Mouse (Mus musculus) forebrain, embryonic 11.5 days (tissue): Measurements from ENCODE around the gene Scaf4. TPM values are rescaled to one million over a fixed set of nuclear protein-coding genes. Genes with fewer than 3 reads are reported as not detected.

Experiments
- ATAC-seq: fragments of 200-750 bp; cut with Nextera tagmentation; replicated peaks from 2 replicates; pipeline ENCODE4 v1.8.0; 2017; ENCODE audit warnings: moderate TSS enrichment; ENCODE audit not compliant: low FRiP score
- DNase-seq: peaks from one replicate; pipeline ENCODE4 v3.0.0-alpha.2; 2017; ENCODE audit warnings: low spot score
- H3K27ac ChIP-seq: fragments of 300-500 bp; sonication (generic); 2 replicates; pipeline ENCODE4 v1.5.1; 2014; ENCODE audit warnings: low read depth, low read length
- H3K27me3 ChIP-seq: fragments of 300-500 bp; sonication (generic); 2 replicates; pipeline ENCODE4 v1.6.1; 2014; ENCODE audit warnings: mild to moderate bottlenecking, low read length, mixed read lengths; ENCODE audit not compliant: control insufficient read depth, insufficient read depth
- H3K36me3 ChIP-seq: fragments of 300-500 bp; sonication (generic); 2 replicates; pipeline ENCODE4 v1.6.1; 2014; ENCODE audit warnings: mild to moderate bottlenecking, low read length, moderate library complexity, mixed read lengths; ENCODE audit not compliant: control insufficient read depth, insufficient read depth
- H3K4me1 ChIP-seq: fragments of 300-500 bp; sonication (generic); replicated peaks from 2 replicates; pipeline ENCODE4 v1.6.1; 2014; ENCODE audit warnings: low read length, mixed read lengths; ENCODE audit not compliant: control insufficient read depth, insufficient read depth
- H3K4me2 ChIP-seq: fragments of 300-500 bp; sonication (generic); 2 replicates; pipeline ENCODE4 v1.6.1; 2014; ENCODE audit warnings: low read depth, mild to moderate bottlenecking, low read length, moderate library complexity, mixed read lengths; ENCODE audit not compliant: severe bottlenecking
- H3K4me3 ChIP-seq: fragments of 300-500 bp; sonication (generic); 2 replicates; pipeline ENCODE4 v1.5.1; 2014; ENCODE audit warnings: low read depth, low read length
- H3K9ac ChIP-seq: fragments of 300-500 bp; sonication (generic); 2 replicates; pipeline ENCODE4 v1.6.1; 2014; ENCODE audit warnings: low read length
- H3K9me3 ChIP-seq: fragments of 300-500 bp; sonication (generic); 2 replicates; pipeline ENCODE4 v1.6.1; 2016; ENCODE audit warnings: low read length, mixed read lengths; ENCODE audit not compliant: control insufficient read depth
- WGBS: fragments of 180-500 bp; shearing (Covaris S2); extraction: QIAGEN DNeasy Blood & Tissue Kit; methylation state at CpG from one replicate; pipeline ENCODE4 v1.1.7; 2014; 5-methylcytosine and 5-hydroxymethylcytosine counted together
- polyA plus RNA-seq: library from polyadenylated mRNA; unstranded; fragments of >200 nt; fragmentation: Nextera tagmentation; extraction: Ambion mirVana; gene quantifications from 2 replicates; pipeline ENCODE4 v1.2.1, GENCODE M21; 2014

The Scaf4 gene
- polyA plus RNA-seq, 1 experiment from 2014 or later, result 43.0 TPM

- H3K4me1 ChIP-seq, result no peaks in the 10 kb centered on the region
- no peak overlapping the region for H3K9ac ChIP-seq
- peak overlapping the region; percentile 61; the same call in 1 of the 2 replicates for H3K4me2 ChIP-seq
- DNase-seq, result no peak
- H3K27me3 ChIP-seq, result no peaks in the 10 kb centered on the region
- no peaks in the 10 kb centered on the region for H3K36me3 ChIP-seq
- H3K27ac ChIP-seq, result no peak overlapping the region
- WGBS, result 91% methylated on average over 7 of the region's 7 CpGs
- ATAC-seq, result no peak
- H3K9me3 ChIP-seq, result no peaks in the 10 kb centered on the region
- H3K4me3 ChIP-seq, result no peak overlapping the region
Observed at GRCm38 (mm10) chr16:90196688-90197240, 87.5 kb downstream of the Scaf4 start.

GRCm38 (mm10) chr16:90193719-90194118 is 90.6 kb downstream of the Scaf4 start:
- Histone ChIP-seq H3K4me2 (no peak overlapping the region), H3K4me1 (no peaks in the 10 kb centered on the region), H3K9ac (no peak overlapping the region), H3K36me3 (no peaks in the 10 kb centered on the region), H3K4me3 (no peak overlapping the region), H3K27me3 (no peaks in the 10 kb centered on the region), H3K27ac (no peak overlapping the region), H3K9me3 (no peaks in the 10 kb centered on the region)
- no peak for ATAC-seq
- no peak for DNase-seq

- Histone ChIP-seq H3K27me3 (no peaks in the 10 kb centered on the region), H3K4me2 (no peak overlapping the region), H3K36me3 (no peaks in the 10 kb centered on the region), H3K27ac (no peak overlapping the region), H3K4me3 (no peak overlapping the region), H3K4me1 (no peaks in the 10 kb centered on the region), H3K9ac (no peak overlapping the region), H3K9me3 (no peaks in the 10 kb centered on the region)
- 77% methylated on average over 6 of the region's 6 CpGs for WGBS
- ATAC-seq, result no peak
- no peak for DNase-seq
Observed at GRCm38 (mm10) chr16:90191289-90191688, 93.0 kb downstream of the Scaf4 start.

- Histone ChIP-seq H3K9ac (no peak overlapping the region), H3K4me1 (no peaks in the 10 kb centered on the region), H3K36me3 (no peaks in the 10 kb centered on the region), H3K27ac (no peak overlapping the region), H3K27me3 (no peaks in the 10 kb centered on the region), H3K4me2 (no peak overlapping the region), H3K4me3 (no peak overlapping the region), H3K9me3 (no peaks in the 10 kb centered on the region)
- 49% methylated on average over 13 of the region's 13 CpGs for WGBS
- ATAC-seq (0 out of 2 replicates have a peak, but pooled peaks have one; percentile 20), DNase-seq (no peak)
Observed at GRCm38 (mm10) chr16:90187453-90187852, 96.8 kb downstream of the Scaf4 start.

GRCm38 (mm10) chr16:90185928-90186588 is 98.2 kb downstream of the Scaf4 start:
- peak; percentile 77 for ATAC-seq
- Histone ChIP-seq H3K27ac (no peak overlapping the region), H3K4me2 (no peak overlapping the region), H3K4me3 (no peak overlapping the region), H3K9me3 (no peaks in the 10 kb centered on the region), H3K27me3 (no peaks in the 10 kb centered on the region), H3K9ac (no peak overlapping the region), H3K36me3 (no peaks in the 10 kb centered on the region), H3K4me1 (no peaks in the 10 kb centered on the region)
- peak; percentile 85 for DNase-seq
- WGBS, result 46% methylated on average over 8 of the region's 8 CpGs

- DNase-seq (no peak), ATAC-seq (no peak)
- no peaks in the 10 kb centered on the region for H3K4me1 ChIP-seq
- H3K27ac ChIP-seq, result no peak overlapping the region
- WGBS, result 85% methylated on average over 6 of the region's 6 CpGs
- no peaks in the 10 kb centered on the region for H3K27me3 ChIP-seq
- H3K9ac ChIP-seq, result no peak overlapping the region
- no peaks in the 10 kb centered on the region for H3K36me3 ChIP-seq
- H3K4me2 ChIP-seq, result no peak overlapping the region
- H3K4me3 ChIP-seq, result no peak overlapping the region
- H3K9me3 ChIP-seq, result no peaks in the 10 kb centered on the region
Observed at GRCm38 (mm10) chr16:90184135-90184534, 100.2 kb downstream of the Scaf4 start.

GRCm38 (mm10) chr16:90181673-90182072 is 102.6 kb downstream of the Scaf4 start:
- no peaks in the 10 kb centered on the region for H3K36me3 ChIP-seq
- WGBS, result 87% methylated on average over 8 of the region's 8 CpGs

GRCm38 (mm10) chr16:90180975-90181374 is 103.3 kb downstream of the Scaf4 start:
- no peak for ATAC-seq

More at GRCm38 (mm10) chr16:90181673-90182072, 102.6 kb downstream of the Scaf4 start:
- H3K4me2 ChIP-seq, result no peak overlapping the region
- DNase-seq (no peak), ATAC-seq (no peak)
- no peaks in the 10 kb centered on the region for H3K9me3 ChIP-seq
- H3K4me3 ChIP-seq, result no peak overlapping the region
- H3K27ac ChIP-seq, result no peak overlapping the region
- H3K9ac ChIP-seq, result no peak overlapping the region
- no peaks in the 10 kb centered on the region for H3K27me3 ChIP-seq
- peaks cover under 1% of the 10 kb centered on the region; the same call in 1 of the 2 replicates for H3K4me1 ChIP-seq

GRCm38 (mm10) chr16:90179892-90180291 is 104.4 kb downstream of the Scaf4 start:
- Histone ChIP-seq H3K9ac (no peak overlapping the region), H3K4me3 (no peak overlapping the region), H3K9me3 (no peaks in the 10 kb centered on the region), H3K36me3 (no peaks in the 10 kb centered on the region), H3K4me2 (no peak overlapping the region), H3K27me3 (no peaks in the 10 kb centered on the region), H3K27ac (no peak overlapping the region), H3K4me1 (peaks cover 6% of the 10 kb centered on the region; the same call in 1 of the 2 replicates)
- DNase-seq, result no peak
- 89% methylated on average over 5 of the region's 5 CpGs for WGBS
- no peak for ATAC-seq

More at GRCm38 (mm10) chr16:90180975-90181374, 103.3 kb downstream of the Scaf4 start:
- Histone ChIP-seq H3K4me1 (peaks cover 6% of the 10 kb centered on the region; the same call in 1 of the 2 replicates), H3K36me3 (no peaks in the 10 kb centered on the region), H3K4me2 (no peak overlapping the region), H3K4me3 (no peak overlapping the region), H3K27ac (no peak overlapping the region), H3K9me3 (no peaks in the 10 kb centered on the region), H3K27me3 (no peaks in the 10 kb centered on the region), H3K9ac (no peak overlapping the region)
- no peak for DNase-seq
- WGBS, result 83% methylated on average over 6 of the region's 6 CpGs
